Mouse (Mus musculus): ENCODE data around the gene Blvrb. TPM values are rescaled to one million over a fixed set of nuclear protein-coding genes. Genes with fewer than 3 reads are reported as not detected.

The Blvrb gene
- total RNA-seq, 2 experiments from 2014 or later, result 12.5 to 12.7 TPM

- no peak for DNase-seq (ENCODE audit: low spot score)
Observed at GRCm38 (mm10) chr7:27510809-27511208, 63.0 kb downstream of the Blvrb start.

DNA sequence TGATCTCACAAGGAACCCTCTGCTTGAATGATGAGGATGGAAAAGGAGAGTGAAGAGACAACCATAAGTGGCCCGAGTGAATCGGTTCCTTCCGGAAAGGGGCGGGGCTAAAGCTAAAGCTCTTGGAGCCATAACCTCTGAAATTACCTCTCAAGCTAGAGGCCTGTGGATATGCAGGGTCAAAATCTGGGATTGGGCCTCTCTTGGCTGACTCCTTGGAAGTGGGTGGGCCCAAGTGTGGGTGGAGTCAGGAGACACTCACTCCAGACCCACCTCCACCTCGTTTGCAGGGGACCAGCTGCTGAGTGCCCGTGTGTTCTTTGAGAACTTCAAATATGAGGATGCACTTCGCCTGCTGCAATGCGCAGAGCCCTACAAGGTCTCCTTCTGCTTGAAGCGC is 67.2 kb downstream of the Blvrb start:
- no peak for DNase-seq (ENCODE audit: low spot score)

Other genes with a start within 250 kb of the Blvrb start
- 1 to 10 TPM; 3.8 to 4.2 TPM for gene Itpkc, start 219.3 kb upstream of the Blvrb start, total RNA-seq (2021)
- gene Coq8b, start 215.0 kb upstream of the Blvrb start, total RNA-seq (2021), result 1 to 10 TPM; 2.6 to 2.9 TPM
- 1 to 10 TPM; 2.2 to 2.8 TPM for gene Numbl, start 189.5 kb upstream of the Blvrb start, total RNA-seq (2021)
- 10 to 100 TPM; 55.8 to 66.9 TPM for gene Ltbp4, start 110.3 kb upstream of the Blvrb start, total RNA-seq (2021)
- gene Shkbp1, start 92.0 kb upstream of the Blvrb start, total RNA-seq (2021), result 1 to 10 TPM; 2.2 to 3.0 TPM
- gene Gm20479, start 90.6 kb upstream of the Blvrb start, total RNA-seq (2021), result under 1 TPM in 1 of 2 experiments, not detected in 1; 0.57 TPM
- not detected for gene Sptbn4, start 292 bp upstream of the Blvrb start, total RNA-seq (2021)
- 1 to 10 TPM; 3.0 to 4.0 TPM for gene Sertad3, start 25.8 kb downstream of the Blvrb start, total RNA-seq (2021)
- gene Sertad1, start 38.9 kb downstream of the Blvrb start, total RNA-seq (2021), result 1 to 10 TPM; 6.9 to 8.4 TPM
- gene Prx, start 51.3 kb downstream of the Blvrb start, total RNA-seq (2021), result 1 to 10 TPM; 5.2 to 6.6 TPM
- not detected for gene Hipk4, start 75.3 kb downstream of the Blvrb start, total RNA-seq (2021)
- 10 to 100 TPM; 15.1 to 16.1 TPM for gene Pld3, start 105.2 kb downstream of the Blvrb start, total RNA-seq (2021)
- 100 to 1,000 TPM; 103 to 116 TPM for gene 2310022A10Rik, start 105.3 kb downstream of the Blvrb start, total RNA-seq (2021)
- 100 to 1,000 TPM; 171 to 178 TPM for gene Akt2, start 143.6 kb downstream of the Blvrb start, total RNA-seq (2021)
- not detected for gene Ttc9b, start 205.9 kb downstream of the Blvrb start, total RNA-seq (2021)
- 10 to 100 TPM; 36.3 to 38.4 TPM for gene Map3k10, start 226.6 kb downstream of the Blvrb start, total RNA-seq (2021)
- gene Zfp607b, start 241.4 kb downstream of the Blvrb start, total RNA-seq (2021), result under 1 TPM; 0.37 to 0.64 TPM